8 mouse cellular contexts compared by ENCODE assay signal in the genomic region with DNA sequence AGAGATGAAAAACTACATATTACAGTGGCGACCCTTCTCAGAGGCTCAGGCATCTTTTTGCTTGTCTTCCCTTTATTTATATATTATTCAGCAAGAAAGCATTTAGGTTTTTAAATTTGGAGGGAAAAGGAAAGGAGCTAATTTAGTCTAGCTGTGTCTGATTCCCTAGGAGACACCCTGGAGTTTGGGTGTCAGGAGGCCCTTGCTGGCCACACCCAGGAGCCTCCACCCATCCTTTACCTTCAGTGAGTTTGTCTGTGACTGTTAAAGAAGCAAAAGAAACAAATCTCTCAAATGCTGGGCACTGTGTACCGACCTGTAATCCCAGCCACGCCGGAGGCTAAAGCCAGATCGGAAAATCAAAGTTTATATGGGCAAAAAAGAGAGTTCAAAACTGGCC.
DNase-seq lines count a peak whose midpoint lies in the region; ATAC-seq and TF ChIP-seq lines count a peak whose summit lies in the region.

No protein-coding gene starts in this region.

- H3K27me3 ChIP-seq in forebrain, embryonic 12.5 days, result no peaks in the 10 kb centered on the region
- H3K27me3 ChIP-seq in forebrain, embryonic 14.5 days (replicated peaks; ENCODE audit: control insufficient read depth, insufficient read depth, low read length), result no peaks in the 10 kb centered on the region
- H3K27me3 ChIP-seq in neural tube, embryonic 13.5 days, result no peaks in the 10 kb centered on the region
- H3K27me3 ChIP-seq in liver, embryonic 14.5 days (ENCODE audit: control insufficient read depth, insufficient read depth, low read length), result no peaks in the 10 kb centered on the region

- 0 out of 2 replicates have a peak, but pooled peaks have one; percentile 2 for TF ChIP-seq EP300 in liver, embryonic 14.5 days (IDR thresholded peaks at IDR 0.05; ENCODE audit: low read depth)

- no peak overlapping the region for H3K4me3 ChIP-seq in forebrain, embryonic 12.5 days (replicated peaks)
- no peak overlapping the region for H3K4me3 ChIP-seq in forebrain, embryonic 14.5 days (ENCODE audit: low read depth, low read length)
- no peak overlapping the region for H3K4me3 ChIP-seq in neural tube, embryonic 13.5 days
- H3K4me3 ChIP-seq in liver, embryonic 14.5 days (ENCODE audit: insufficient read depth in 1 of 2, low read depth in 2 of 2, low read length in 2 of 2), result peak overlapping the region; percentile 32 to 49; a peak in 3 of 4 replicates

- H3K36me3 ChIP-seq in forebrain, embryonic 12.5 days (replicated peaks), result no peaks in the 10 kb centered on the region
- no peaks in the 10 kb centered on the region for H3K36me3 ChIP-seq in forebrain, embryonic 14.5 days (ENCODE audit: control insufficient read depth, insufficient read depth, low read length)
- no peaks in the 10 kb centered on the region for H3K36me3 ChIP-seq in neural tube, embryonic 13.5 days
- H3K36me3 ChIP-seq in liver, embryonic 14.5 days (replicated peaks; ENCODE audit: control insufficient read depth, insufficient read depth, low read depth), result no peaks in the 10 kb centered on the region

- DNase-seq in forebrain, embryonic 14.5 days (ENCODE audit: low spot score), result no peak
- DNase-seq in neural tube, embryonic 10.5 days (ENCODE audit: extremely low spot score, low spot score), result no peak
- DNase-seq in liver, embryonic 14.5 days (ENCODE audit: low read depth in 3 of 3, low spot score in 3 of 3), result peak in 1 of 3 experiments; percentile 46
- DNase-seq in adrenal gland, postnatal 4 days (ENCODE audit: low spot score in 2 of 2), result no peak
- DNase-seq in adrenal gland, postnatal 36 days, result no peak
- DNase-seq in left cerebral cortex, postnatal 25 days (ENCODE audit: low spot score in 2 of 2), result no peak

- H3K4me1 ChIP-seq in forebrain, embryonic 12.5 days, result no peaks in the 10 kb centered on the region
- 0 out of 2 replicates have a peak, but pooled peaks cover 4% of the 10 kb centered on the region for H3K4me1 ChIP-seq in forebrain, embryonic 14.5 days (ENCODE audit: control insufficient read depth, insufficient read depth, low read length)
- peaks cover 4% of the 10 kb centered on the region; the same call in 1 of the 2 replicates for H3K4me1 ChIP-seq in neural tube, embryonic 13.5 days (replicated peaks)
- H3K4me1 ChIP-seq in liver, embryonic 14.5 days (replicated peaks; ENCODE audit: control insufficient read depth in 2 of 2, insufficient read depth in 2 of 2, low read length in 1 of 2), result peaks cover 7 to 14% of the 10 kb centered on the region in 2 experiments

- H3K9me3 ChIP-seq in forebrain, embryonic 12.5 days, result no peaks in the 10 kb centered on the region
- H3K9me3 ChIP-seq in forebrain, embryonic 14.5 days (replicated peaks; ENCODE audit: control insufficient read depth, low read length), result no peaks in the 10 kb centered on the region
- no peaks in the 10 kb centered on the region for H3K9me3 ChIP-seq in neural tube, embryonic 13.5 days
- no peaks in the 10 kb centered on the region for H3K9me3 ChIP-seq in liver, embryonic 14.5 days (ENCODE audit: control insufficient read depth, low read length)

- no peak overlapping the region for H3K27ac ChIP-seq in forebrain, embryonic 12.5 days
- no peak overlapping the region for H3K27ac ChIP-seq in forebrain, embryonic 14.5 days (ENCODE audit: low read depth, low read length)
- H3K27ac ChIP-seq in neural tube, embryonic 13.5 days (replicated peaks), result no peak overlapping the region
- peak overlapping the region; percentile 87 for H3K27ac ChIP-seq in liver, embryonic 14.5 days

- no peak for ATAC-seq in forebrain, embryonic 12.5 days (ENCODE audit: low FRiP score)
- no peak for ATAC-seq in forebrain, embryonic 14.5 days
- ATAC-seq in neural tube, embryonic 13.5 days (ENCODE audit: low read depth), result no peak
- peak; percentile 80 for ATAC-seq in liver, embryonic 14.5 days (ENCODE audit: insufficient read depth)

- H3K4me2 ChIP-seq in forebrain, embryonic 12.5 days, result peak overlapping the region; percentile 25; the same call in 1 of the 2 replicates
- no peak overlapping the region; the same call in 1 of the 2 replicates for H3K4me2 ChIP-seq in forebrain, embryonic 14.5 days (ENCODE audit: low read length)
- H3K4me2 ChIP-seq in neural tube, embryonic 13.5 days, result peak overlapping the region; percentile 42
- H3K4me2 ChIP-seq in liver, embryonic 14.5 days (ENCODE audit: low read depth), result peak overlapping the region; percentile 72

- intact Hi-C loops in left cerebral cortex, postnatal 25 days (cut with DNase I), result loop anchor here (5.0 to 10.0 kb wide), 4 partner anchors 79 to 216 kb away; partner anchors contain the start of genes Camkmt, Lrpprc, Ppm1b and Prepl

- no peak for TF ChIP-seq CTCF in liver, embryonic 14.5 days (IDR thresholded peaks at IDR 0.05; ENCODE audit: low read depth)

- 90% methylated on average over 5 of the region's 5 CpGs for WGBS in forebrain, embryonic 12.5 days
- WGBS in forebrain, embryonic 14.5 days, result 87% methylated on average over 5 of the region's 5 CpGs
- WGBS in neural tube, embryonic 13.5 days, result 87% methylated on average over 5 of the region's 5 CpGs
- 63% methylated on average over 5 of the region's 5 CpGs for WGBS in liver, embryonic 14.5 days (ENCODE audit: insufficient replicate concordance)

- H3K9ac ChIP-seq in forebrain, embryonic 12.5 days, result no peak overlapping the region
- no peak overlapping the region for H3K9ac ChIP-seq in forebrain, embryonic 14.5 days (ENCODE audit: low read length)
- no peak overlapping the region for H3K9ac ChIP-seq in neural tube, embryonic 13.5 days
- peak overlapping the region; percentile 63 for H3K9ac ChIP-seq in liver, embryonic 14.5 days (replicated peaks)

Comparison
In these comparisons a context has a peak if more than half of its experiments do, and no peak if none do; other contexts are left out.
1. H3K4me3 ChIP-seq: peak in liver, embryonic 14.5 days (2 of 2); none in forebrain, embryonic 12.5 days (single experiment), forebrain, embryonic 14.5 days (single experiment) and neural tube, embryonic 13.5 days (single experiment).